Mouse (Mus musculus): ENCODE results near the gene Best1. TPM values are rescaled to one million over a fixed set of nuclear protein-coding genes. Genes with fewer than 3 reads are reported as not detected.
"Not testable (repeated sequence)": the region's sequence is repeated elsewhere in the genome, so short reads cannot be mapped to it uniquely, and the experiment has no call there.

Gene Best1
- total RNA-seq, 2 experiments from 2014 or later = 0.11 to 0.14 TPM

DNA sequence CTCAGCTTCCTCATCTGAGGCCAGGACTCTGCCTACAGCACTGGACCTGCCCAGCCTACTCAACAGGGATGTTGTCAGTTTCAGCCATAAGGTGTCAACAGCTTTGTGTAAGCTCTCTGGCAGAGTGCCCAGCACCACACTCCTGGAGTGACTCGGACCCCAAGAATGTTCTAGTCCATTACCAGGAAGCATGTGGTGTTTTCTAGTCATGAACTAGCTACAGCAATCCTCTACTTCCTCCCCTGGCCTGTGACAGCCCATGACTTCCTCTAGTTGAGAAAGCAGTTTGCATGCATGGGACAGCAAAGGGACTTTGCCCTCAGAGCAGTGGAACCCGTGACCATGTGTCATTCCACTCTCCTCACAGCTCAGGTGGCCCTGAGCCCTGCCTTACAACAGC is 26.6 kb downstream of the Best1 start:
- intact Hi-C loops (cut with DNase I); DNase-seq: not testable (repeated sequence)

DNA sequence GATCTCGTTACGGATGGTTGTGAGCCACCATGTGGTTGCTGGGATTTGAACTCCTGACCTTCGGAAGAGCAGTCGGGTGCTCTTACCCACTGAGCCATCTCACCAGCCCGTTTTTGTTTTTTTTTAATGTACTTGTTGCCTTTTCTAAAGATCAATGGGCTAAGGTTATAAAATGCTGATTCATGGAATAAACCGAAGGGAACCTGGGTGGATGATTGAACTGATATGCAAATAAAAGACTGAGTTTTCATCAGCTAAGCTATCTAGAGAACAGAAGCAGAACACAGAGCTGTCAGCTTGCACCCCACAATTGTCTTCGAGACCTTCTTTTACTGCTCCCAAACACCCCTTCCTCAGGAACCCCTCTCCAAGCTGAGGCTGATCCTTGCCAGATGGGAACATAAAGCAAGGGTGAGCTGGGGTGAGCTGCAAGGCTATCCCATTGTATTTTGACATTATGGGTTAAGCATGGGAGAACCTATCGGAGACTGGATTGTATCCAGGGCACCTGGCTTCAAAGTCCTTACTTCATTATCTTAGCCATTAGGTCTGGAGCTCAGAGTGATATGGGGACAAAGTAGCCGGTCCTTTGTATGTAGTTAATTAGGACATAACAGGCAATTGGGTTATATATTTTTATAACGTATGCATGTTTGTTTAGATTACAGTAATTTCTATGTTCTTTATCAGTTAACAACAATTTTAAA is 33.2 kb downstream of the Best1 start:
- intact Hi-C loops (cut with DNase I) = no loop called here
- DNase-seq = no peak

- intact Hi-C loops (cut with DNase I) = no loop called here
- no peak for DNase-seq
These were observed 35.2 kb downstream of the Best1 start for GRCm38 (mm10) chr19:9966096-9966867.

- intact Hi-C loops (cut with DNase I) = no loop called here
- no peak for DNase-seq
These were observed 37.1 kb downstream of the Best1 start for GRCm38 (mm10) chr19:9964205-9964916.

DNA sequence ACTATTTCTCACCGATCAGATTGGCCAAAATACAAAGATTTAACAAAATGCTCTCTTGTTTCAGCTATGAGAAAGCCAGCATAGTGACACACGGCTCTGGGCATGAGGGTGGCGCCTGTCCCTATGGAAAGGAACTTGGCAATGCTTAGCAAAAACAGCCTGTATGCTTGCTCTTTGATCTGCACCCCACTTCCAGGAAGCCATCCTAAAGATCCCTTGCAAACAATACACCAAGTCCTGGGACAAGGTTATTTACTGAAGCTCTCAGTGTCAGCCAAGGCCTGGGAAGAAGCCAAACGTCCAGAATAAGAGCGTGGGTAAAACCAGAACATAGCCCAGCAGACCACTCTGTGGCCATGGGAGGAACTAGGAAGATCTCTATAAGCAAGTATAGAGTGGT is 40.7 kb downstream of the Best1 start:
- intact Hi-C loops (cut with DNase I) = no loop called here
- no peak for DNase-seq

GRCm38 (mm10) chr19:9957965-9958364 is 43.5 kb downstream of the Best1 start:
- no peak for DNase-seq
- intact Hi-C loops (cut with DNase I) = no loop called here

- intact Hi-C loops (cut with DNase I) = no loop called here
- no peak for DNase-seq
These were observed 44.6 kb downstream of the Best1 start for GRCm38 (mm10) chr19:9956624-9957388.

- intact Hi-C loops (cut with DNase I) = loop anchor here (2.0 kb wide), 1 partner anchor 27 kb away; no protein-coding TSS in a partner anchor
- DNase-seq = no peak
These were observed 46.0 kb downstream of the Best1 start for GRCm38 (mm10) chr19:9955438-9955837.

GRCm38 (mm10) chr19:9954811-9955202 is 46.6 kb downstream of the Best1 start:
- intact Hi-C loops (cut with DNase I) = loop anchor here (2.0 kb wide), 1 partner anchor 28 kb away; no protein-coding TSS in a partner anchor
- no peak for DNase-seq

- intact Hi-C loops (cut with DNase I) = loop anchor here (2.0 kb wide), 1 partner anchor 29 kb away; no protein-coding TSS in a partner anchor
- peak; percentile 78 to 85 for DNase-seq
These were observed 47.2 kb downstream of the Best1 start for GRCm38 (mm10) chr19:9954055-9954810.

GRCm38 (mm10) chr19:9952912-9953311 is 48.5 kb downstream of the Best1 start:
- intact Hi-C loops (cut with DNase I) = no loop called here

GRCm38 (mm10) chr19:9952390-9952789 is 49.0 kb downstream of the Best1 start:
- no peak for DNase-seq
- intact Hi-C loops (cut with DNase I) = no loop called here

More at GRCm38 (mm10) chr19:9952912-9953311, 48.5 kb downstream of the Best1 start:
- no peak for DNase-seq

DNA sequence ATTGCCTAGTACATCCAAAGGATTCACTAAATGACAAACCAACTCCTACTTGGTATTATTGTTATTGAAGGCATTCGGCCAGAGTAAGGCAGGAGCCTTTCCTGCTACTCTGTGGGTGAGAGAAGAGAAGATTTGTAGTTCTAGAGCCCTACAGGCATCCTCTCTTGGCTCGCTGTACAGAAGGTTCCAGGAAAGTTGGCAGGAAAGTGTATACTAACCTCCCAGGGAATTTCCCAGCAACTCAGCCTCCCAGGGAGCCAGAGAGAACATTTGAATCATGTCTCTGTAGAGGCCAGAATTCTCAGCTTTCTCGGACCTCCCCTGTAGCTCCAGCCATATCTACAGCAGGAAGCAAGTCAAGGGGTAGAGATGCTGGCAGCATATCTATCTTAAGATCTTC is 54.4 kb downstream of the Best1 start:
- DNase-seq = no peak
- intact Hi-C loops (cut with DNase I) = no loop called here

GRCm38 (mm10) chr19:9945800-9946564 is 55.5 kb downstream of the Best1 start:
- peak; percentile 42 to 51 for DNase-seq

DNA sequence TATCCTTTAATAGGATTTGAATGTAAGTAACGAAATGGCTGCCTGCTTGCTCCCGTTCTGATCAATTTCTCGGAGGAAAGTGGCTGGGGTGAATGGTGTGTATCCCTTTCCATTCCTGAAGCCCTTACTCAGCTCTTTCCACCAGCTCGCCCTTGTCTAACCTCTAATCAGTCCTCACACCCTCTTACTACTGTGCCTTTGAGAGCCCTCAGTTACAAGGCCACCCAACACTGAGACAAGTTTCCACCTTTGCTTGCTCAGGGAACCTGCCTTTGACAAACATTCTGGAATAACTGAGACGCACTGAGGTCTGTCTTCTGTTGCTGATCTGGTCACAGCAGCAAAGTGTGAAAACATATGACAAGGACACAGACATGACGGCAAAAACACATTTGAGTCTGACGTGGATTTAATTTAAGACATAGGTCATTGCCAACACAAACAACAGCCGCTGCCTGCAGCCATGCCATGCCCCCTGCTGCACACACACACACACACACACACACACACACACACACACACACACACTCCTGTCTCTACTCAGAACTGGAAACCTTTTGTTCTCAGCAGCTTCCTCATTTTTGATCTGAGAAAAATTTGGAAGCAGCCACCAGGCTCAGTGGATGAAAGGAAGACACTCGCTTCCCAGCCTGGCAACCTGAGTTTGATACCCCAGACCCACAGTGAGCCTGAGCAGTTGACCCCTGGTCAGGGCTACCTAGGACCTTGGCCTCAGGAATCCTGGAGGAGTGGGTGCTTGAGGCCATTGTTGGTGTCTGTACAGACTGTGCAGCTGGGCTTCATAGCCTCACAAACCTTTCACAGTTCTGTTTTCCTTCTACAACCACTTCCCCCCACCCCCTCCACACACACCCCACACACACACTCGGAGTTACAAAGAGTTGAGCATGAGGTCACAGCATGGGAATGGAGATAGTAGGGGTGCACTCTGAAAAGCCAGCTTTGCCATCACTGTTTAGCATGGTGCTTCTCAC is 58.6 kb downstream of the Best1 start:
- intact Hi-C loops (cut with DNase I) = no loop called here
- peak in 1 of 2 experiments; percentile 44 for DNase-seq

More at GRCm38 (mm10) chr19:9945800-9946564, 55.5 kb downstream of the Best1 start:
- intact Hi-C loops (cut with DNase I) = no loop called here

GRCm38 (mm10) chr19:9941809-9942208 is 59.6 kb downstream of the Best1 start:
- DNase-seq = no peak
- intact Hi-C loops (cut with DNase I) = no loop called here

- DNase-seq = no peak
- intact Hi-C loops (cut with DNase I) = no loop called here
These were observed 60.5 kb downstream of the Best1 start for GRCm38 (mm10) chr19:9940903-9941302.

- intact Hi-C loops (cut with DNase I) = no loop called here
- DNase-seq = no peak
These were observed 61.6 kb downstream of the Best1 start for GRCm38 (mm10) chr19:9939841-9940240.
